Mouse (Mus musculus): Measurements from ENCODE around the gene Trim67. TPM values are rescaled to one million over a fixed set of nuclear protein-coding genes. Genes with fewer than 3 reads are reported as not detected.

Trim67 gene
- polyA plus RNA-seq, 1 experiment from 2014 or later: 0.14 TPM

Other genes with a start within 250 kb of the Trim67 start
- 1.7 and 2.8 TPM in 2 replicates for gene Agt, start 223.4 kb upstream of the Trim67 start, polyA plus RNA-seq (2015; fragmentation: Nextera tagmentation; extraction: Ambion mirVana)
- gene Capn9, start 217.0 kb upstream of the Trim67 start, polyA plus RNA-seq (2015; fragmentation: Nextera tagmentation; extraction: Ambion mirVana): 0.06 and 0.12 TPM in 2 replicates
- 34.2 and 36.6 TPM in 2 replicates for gene 2310022B05Rik, start 129.7 kb upstream of the Trim67 start, polyA plus RNA-seq (2015; fragmentation: Nextera tagmentation; extraction: Ambion mirVana)
- 41.6 and 43.0 TPM in 2 replicates for gene Ttc13, start 71.1 kb upstream of the Trim67 start, polyA plus RNA-seq (2015; fragmentation: Nextera tagmentation; extraction: Ambion mirVana)
- 18.4 and 19.5 TPM in 2 replicates for gene Arv1, start 71.0 kb upstream of the Trim67 start, polyA plus RNA-seq (2015; fragmentation: Nextera tagmentation; extraction: Ambion mirVana)
- gene Fam89a, start 41.3 kb upstream of the Trim67 start, polyA plus RNA-seq (2015; fragmentation: Nextera tagmentation; extraction: Ambion mirVana): 5.5 and 7.4 TPM in 2 replicates
- gene Gnpat, start 69.9 kb downstream of the Trim67 start, polyA plus RNA-seq (2015; fragmentation: Nextera tagmentation; extraction: Ambion mirVana): 83.9 and 88.7 TPM in 2 replicates
- gene 2810004N23Rik, start 70.0 kb downstream of the Trim67 start, polyA plus RNA-seq (2015; fragmentation: Nextera tagmentation; extraction: Ambion mirVana): 40.2 and 41.9 TPM in 2 replicates
- gene Exoc8, start 104.6 kb downstream of the Trim67 start, polyA plus RNA-seq (2015; fragmentation: Nextera tagmentation; extraction: Ambion mirVana): 6.3 and 8.1 TPM in 2 replicates
- gene Sprtn, start 104.8 kb downstream of the Trim67 start, polyA plus RNA-seq (2015; fragmentation: Nextera tagmentation; extraction: Ambion mirVana): 10.6 and 11.8 TPM in 2 replicates
- 13.4 and 16.5 TPM in 2 replicates for gene Egln1, start 156.2 kb downstream of the Trim67 start, polyA plus RNA-seq (2015; fragmentation: Nextera tagmentation; extraction: Ambion mirVana)
- gene Tsnax, start 219.9 kb downstream of the Trim67 start, polyA plus RNA-seq (2015; fragmentation: Nextera tagmentation; extraction: Ambion mirVana): 122 and 127 TPM in 2 replicates